Mouse (Mus musculus) frontal cortex, postnatal 36 days (tissue): ENCODE measurements around the gene Samd4b.

Source experiments
- DNase-seq, 2 experiments: peaks; one replicate each; pipeline ENCODE4 v3.0.0; 2022; ENCODE audit warnings: low spot score in 2 of 2

Samd4b gene

DNA sequence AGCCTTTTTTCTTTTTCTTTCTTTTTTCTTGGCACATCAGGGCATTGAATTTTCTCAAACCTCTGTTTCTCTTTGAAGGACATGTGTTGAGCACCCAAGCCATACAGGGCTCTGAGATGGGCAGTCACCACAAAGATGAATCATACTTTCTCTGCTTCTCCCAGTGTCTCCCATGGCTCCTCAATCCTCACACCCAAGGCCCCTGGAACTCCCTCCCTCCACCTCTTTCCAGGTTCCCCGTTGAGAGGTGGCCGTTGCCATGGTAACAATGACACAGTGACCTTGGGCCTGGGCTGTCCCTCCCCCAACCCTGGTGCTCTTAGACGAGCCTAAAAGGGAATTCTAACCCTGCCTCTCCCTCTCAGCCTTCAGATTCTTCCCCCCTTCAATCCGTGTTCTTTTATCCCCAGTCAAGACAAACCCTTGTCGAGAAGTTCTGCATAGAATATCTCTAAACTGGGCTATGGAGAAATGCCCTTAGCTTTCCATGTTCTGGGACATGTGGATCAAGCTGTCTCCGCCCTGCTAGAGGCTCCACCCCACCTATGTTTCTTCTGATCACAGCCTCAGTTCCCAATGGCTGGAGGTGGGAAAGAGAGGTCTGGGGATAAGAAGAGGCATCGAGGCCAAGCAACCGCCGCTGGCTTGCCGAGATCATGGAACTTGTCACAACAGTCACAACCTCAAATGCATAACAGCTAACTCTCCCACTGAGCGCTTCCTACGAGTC lies 150.7 kb downstream of the Samd4b start:
- no peak for DNase-seq

DNA sequence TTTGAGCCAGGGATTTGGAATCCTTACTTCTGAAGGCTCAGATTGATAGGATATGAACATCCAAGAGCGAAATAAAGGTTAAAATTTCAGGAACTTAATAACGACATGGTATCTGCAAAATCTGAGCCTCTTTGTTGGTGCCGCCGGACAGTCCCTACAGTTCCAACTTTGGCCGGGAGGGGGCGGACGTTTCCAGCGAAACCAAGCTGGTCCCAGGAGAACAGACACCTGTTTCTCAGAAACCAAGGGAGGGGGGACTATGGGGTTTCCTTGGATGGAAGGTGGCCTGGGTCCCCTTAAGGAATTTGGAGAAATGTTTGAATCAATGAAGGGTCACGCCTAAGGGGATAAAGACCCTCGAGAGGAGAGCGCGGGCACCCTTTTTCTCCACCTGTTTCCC lies 151.5 kb downstream of the Samd4b start:
- peak; percentile 80 to 87 for DNase-seq

GRCm38 (mm10) chr7:28444344-28444974 lies 153.5 kb downstream of the Samd4b start:
- DNase-seq: no peak

- DNase-seq: no peak
Measured at GRCm38 (mm10) chr7:28442688-28443087, 155.3 kb downstream of the Samd4b start.

DNA sequence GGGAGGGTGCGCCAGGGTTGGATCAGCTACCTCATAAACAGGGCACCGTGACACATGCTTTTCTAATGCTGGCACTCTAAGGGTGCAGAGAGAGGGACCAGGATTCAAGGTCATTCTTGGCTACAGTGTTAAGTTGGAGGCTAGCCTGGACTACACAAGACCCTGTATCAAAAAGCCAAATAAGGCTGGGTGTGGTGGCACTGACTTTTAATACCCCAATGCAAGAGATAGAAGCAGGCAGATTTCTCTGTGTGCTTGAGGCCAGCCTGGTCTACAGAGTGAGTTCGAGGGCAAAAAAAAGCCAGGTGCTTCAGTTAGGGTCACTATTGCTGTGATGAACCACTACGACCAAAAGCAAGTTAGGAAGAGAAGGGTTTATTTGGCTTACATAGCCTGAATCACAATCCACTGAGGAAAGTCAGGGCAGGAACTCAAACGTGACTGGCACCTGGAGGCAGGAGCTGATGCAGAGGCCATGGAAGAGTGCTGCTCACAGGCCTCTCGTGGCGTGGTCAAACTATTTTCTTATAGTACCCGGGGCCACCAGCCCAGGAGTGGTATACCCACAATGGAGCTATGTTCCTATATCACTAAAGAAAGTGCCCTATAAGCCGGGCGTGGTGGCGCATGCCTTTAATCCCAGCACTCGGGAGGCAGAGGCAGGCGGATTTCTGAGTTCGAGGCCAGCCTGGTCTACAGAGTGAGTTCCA lies 156.0 kb downstream of the Samd4b start:
- no peak for DNase-seq

GRCm38 (mm10) chr7:28440739-28441138 lies 157.2 kb downstream of the Samd4b start:
- DNase-seq: no peak

DNA sequence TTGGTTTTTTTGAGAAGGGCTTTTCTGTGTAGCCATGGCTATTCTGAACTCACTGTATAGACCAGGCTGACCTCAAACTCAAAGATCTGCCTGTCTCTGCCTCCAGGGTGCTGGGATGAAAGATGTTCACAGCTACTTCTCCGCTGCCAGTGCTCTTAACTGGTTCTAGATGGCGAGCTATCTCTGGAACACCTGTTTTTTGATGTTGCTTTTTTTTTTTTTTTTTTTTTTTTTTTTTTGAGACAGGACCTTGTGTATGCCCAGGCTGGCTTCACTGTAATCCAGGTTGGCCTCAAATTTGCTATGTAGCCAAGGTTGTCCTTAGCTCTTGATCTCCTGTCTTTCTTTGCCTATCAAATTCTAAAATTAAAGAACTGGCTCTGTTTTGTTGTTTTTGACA lies 159.2 kb downstream of the Samd4b start:
- no peak for DNase-seq

GRCm38 (mm10) chr7:28437964-28438363 lies 160.0 kb downstream of the Samd4b start:
- DNase-seq: no peak

DNA sequence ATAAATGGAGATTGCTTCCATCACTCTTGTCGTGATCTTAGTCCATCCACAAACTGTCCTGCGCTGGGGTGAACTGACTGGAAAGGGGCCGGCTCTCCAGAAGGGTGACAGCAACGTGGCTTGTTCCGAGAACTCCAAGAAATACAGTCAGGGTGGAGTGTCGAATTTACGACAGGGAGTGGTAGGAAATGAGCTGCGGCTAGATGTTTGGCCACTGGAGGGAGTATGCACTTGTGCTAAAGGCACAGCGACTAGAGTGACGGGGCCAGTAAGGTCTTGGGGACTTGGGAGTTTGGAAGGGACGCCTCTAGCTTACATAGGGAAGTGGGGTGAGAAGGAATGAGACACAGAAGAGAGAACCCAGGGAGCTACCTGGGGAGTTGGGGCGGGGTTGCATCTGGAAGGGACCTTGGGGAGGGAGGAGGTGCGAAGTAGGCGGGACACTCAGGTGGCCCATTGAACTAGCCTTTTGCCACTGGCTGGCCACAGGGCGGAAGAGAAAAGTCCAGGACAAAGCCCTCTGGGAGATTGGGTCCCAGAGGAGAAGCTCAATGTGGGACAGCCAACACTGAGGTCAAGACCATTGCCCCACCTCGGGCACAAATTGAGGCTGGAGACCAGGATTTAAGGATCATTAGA lies 160.9 kb downstream of the Samd4b start, which contains the start of gene Gmfg:
Gene Gmfg (plus strand): TSS at position 516 of the 639 bp plus-strand sequence.
- peak; percentile 79 for DNase-seq

GRCm38 (mm10) chr7:28436271-28436904 lies 161.6 kb downstream of the Samd4b start:
- peak; percentile 99 to 100 for DNase-seq

- DNase-seq: no peak
Measured at GRCm38 (mm10) chr7:28435660-28436259, 162.2 kb downstream of the Samd4b start.

GRCm38 (mm10) chr7:28432252-28432651 lies 165.7 kb downstream of the Samd4b start:
- no peak for DNase-seq

GRCm38 (mm10) chr7:28430512-28430911 lies 167.4 kb downstream of the Samd4b start:
- DNase-seq: no peak

- no peak for DNase-seq
Measured at GRCm38 (mm10) chr7:28427738-28428137, 170.2 kb downstream of the Samd4b start.

DNA sequence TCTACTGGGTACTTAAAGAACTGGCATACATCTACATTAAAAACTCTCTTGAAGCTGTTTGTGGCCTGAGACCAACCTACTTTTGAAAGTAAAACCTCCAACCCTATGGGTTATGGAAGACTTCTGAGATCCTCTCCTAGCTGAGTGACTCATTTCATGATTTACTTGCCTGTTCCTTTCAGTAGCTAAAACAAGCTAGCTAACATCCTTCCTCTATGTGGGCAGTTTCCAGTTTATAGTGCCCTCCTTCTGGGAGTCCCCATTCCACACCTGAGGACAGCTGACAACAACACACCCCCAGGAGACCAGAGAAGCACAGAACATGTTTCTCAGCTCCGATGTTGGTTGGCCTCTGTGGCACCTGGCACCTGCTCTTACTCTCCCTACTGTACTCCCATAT lies 174.9 kb downstream of the Samd4b start:
- no peak for DNase-seq

- DNase-seq: no peak
Measured at GRCm38 (mm10) chr7:28419416-28419815, 178.5 kb downstream of the Samd4b start.

DNA sequence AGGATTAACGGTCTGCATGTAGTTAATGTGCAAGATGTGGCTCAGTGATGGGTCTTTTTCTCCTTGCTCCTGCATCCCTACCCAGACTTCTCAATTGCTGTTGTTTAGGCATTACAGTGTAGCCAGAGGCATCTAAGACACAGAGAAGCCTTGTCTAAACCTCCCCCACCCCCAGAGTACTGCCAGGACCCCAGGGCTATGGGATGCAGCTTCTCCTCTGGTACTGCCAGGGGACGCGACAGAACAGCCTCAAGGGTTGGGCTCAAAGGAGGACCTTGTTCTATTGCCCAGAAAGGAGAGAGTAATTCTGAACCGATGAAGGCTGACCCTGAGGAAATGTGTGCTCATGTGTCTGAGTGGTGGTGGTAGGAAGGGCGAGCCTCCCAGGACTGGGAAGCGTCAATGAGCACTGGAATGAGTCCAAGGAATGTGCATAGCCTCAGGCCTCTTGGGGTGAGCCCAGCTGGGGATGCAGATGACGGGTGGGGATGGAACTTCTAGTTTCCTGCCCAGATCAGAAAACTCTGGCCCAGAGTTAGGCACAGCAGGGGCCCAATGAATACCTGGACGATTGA lies 179.8 kb downstream of the Samd4b start:
- DNase-seq: peak in 1 of 2 experiments; percentile 23

DNA sequence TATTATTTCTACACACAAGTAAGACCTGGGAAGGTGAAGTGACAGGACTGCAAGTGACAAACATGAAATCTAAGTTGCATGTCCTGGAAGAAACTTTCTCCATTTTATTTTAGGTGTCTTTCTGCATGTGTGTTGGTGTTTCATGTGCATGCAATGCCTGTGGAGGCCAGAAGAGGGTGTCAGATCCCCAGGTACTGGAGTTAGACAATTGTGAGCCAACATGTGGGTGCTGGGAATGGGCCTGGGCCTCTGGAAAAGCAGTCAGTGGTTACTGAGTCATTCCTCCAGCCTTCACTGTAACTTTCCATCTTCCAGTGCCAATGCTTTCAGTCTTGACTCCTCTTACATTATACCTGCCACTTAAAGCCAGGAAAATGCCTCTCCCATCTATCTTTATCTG lies 180.6 kb downstream of the Samd4b start:
- DNase-seq: no peak

DNA sequence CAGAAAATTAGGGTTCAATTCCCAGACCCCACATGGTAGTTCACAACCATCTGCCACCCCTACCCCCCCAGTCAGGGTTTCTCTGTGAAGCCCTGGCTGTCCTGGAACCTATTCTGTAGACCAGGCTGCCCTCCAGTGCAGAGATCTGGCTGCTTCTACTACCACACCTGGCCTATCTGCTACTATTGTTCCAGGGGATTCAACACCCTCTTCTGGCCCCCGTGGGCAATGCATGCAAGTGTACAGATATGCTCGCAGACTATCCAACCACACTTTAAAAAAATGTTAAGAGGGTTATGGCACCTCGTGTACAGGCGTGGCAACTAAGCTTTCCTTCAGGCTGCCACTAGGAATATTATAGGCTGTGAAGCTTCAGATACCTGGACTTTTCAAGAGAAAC lies 185.1 kb downstream of the Samd4b start:
- DNase-seq: no peak

GRCm38 (mm10) chr7:28410841-28411475 lies 187.0 kb downstream of the Samd4b start:
- no peak for DNase-seq

DNA sequence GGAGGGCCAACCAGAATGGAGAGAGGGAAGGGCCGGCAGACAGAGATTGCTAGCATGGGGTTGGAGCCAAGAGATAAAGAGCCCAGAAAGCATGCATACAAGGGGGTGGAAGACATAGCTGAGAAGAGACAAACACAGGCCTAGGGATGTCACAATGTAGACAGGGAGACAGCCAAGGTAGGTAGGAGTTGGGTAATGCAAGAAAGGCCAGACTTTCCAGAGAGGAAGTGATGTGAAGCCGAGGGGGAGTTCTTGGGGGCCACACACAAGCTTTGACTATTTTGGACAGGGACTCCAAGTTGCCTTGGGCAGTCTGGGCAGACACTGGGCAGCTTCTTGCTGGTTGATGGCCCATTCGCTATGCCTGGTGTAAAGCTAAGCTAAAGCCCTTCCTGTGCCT lies 196.0 kb downstream of the Samd4b start:
- DNase-seq: no peak
